Mouse (Mus musculus) cerebellum, postnatal 36 days (tissue): Measurements from ENCODE around the gene Col2a1.

Experiments used
- DNase-seq, 2 experiments: peaks; one replicate each; pipeline ENCODE4 v3.0.0; 2021 to 2022; ENCODE audit warnings: mixed read lengths in 2 of 2

The Col2a1 gene

DNA sequence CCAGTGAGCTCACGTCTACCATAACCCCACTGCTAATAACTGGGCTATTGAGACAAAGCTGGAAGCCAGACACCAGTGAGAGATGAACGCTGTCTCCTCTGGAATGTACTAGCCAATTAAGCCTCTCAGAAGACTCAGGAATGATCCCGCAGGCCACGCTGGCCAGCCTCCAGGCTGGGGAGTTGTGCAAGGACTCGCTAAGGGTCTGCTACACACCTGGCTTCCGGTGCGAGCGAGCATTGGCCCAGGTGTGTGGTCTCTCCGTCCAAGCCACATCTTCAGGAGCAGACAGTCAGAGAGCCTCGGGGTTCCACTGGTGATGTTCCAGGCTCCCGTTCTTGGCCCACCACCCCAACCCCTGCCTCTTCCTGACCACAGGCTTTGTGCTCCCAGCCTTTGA lies 48.1 kb downstream of the Col2a1 start:
- DNase-seq = no peak

DNA sequence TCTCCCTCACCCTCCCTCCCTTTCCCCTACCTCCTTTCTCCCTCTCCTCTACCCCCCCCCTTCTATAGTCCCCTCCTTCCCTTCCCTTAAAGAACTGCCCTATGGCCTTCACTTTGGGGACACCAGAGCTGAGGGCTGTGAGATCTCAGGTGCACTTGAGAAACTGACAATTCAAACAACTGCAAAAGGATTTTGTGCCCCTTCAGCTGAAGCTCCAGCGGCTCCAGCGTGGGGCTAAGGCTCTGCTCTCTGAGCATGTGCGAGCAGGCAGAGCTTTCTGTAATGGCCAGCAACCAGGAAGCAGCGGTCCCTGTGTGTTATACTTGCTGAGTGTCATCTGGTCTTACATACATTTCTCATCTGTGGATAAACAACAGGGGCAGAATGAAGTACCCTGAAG lies 48.8 kb downstream of the Col2a1 start:
- DNase-seq = no peak

- DNase-seq = no peak
Measured at GRCm38 (mm10) chr15:97955286-97955685, 49.2 kb downstream of the Col2a1 start.

DNA sequence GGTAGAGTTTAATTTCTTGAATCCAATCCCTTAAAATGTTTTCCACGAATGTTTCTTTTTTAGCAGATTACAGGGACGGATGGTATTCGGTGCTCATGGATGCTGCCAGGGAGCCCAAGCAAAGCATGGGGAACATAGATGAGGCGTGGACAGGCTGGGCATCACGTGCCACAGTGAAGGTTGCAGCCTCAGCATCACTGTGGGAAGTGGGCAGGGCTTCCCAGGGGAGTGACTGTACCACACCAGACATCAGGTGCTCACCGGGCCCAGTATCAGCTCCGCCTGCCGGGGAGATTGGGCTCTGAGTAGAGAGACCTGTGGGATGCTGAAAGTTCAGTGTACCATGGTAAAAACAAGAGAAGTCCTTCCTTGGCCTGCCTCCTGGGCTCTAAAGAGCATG lies 49.8 kb downstream of the Col2a1 start:
- no peak for DNase-seq

GRCm38 (mm10) chr15:97952889-97953189 lies 51.7 kb downstream of the Col2a1 start:
- DNase-seq = peak in 1 of 2 experiments; percentile 2

DNA sequence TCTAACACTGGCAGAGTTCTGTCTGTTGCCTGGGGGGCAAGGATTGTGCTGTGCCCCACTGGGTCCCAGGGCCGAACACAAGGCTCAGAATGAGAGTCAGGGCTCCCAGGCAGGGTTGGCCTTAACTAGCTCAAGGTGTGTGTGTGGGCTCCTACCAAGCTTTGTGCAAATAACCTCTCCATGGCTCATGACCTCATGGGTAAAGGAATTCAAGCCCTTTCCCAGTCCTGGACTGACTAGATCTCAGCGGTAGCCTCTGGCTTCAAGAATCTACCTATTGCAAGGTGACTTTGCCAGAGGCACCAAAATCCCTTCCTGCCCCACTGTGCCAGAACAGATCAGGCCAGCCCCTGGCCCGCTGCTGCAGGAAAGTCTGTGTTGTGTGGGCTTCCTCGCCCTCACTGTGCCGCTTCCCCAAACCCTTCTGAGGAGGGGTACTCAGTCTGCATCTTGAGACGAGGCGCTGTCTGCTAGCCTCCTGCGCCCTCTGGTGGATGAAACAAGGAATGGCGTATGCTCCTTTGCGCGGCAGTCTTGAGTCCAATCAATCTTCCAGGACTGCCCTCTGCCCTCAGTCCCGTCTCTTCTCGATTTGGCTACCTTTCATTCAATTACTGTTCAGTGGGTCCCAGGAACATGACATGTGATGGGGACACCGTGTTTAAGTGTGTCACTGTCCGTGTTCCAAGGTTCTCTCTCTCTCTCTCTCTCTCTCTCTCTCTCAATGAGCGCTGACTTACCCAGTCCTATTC lies 52.2 kb downstream of the Col2a1 start:
- peak; percentile 58 to 67 for DNase-seq

- DNase-seq = no peak
Measured at GRCm38 (mm10) chr15:97950240-97950639, 54.3 kb downstream of the Col2a1 start.

DNA sequence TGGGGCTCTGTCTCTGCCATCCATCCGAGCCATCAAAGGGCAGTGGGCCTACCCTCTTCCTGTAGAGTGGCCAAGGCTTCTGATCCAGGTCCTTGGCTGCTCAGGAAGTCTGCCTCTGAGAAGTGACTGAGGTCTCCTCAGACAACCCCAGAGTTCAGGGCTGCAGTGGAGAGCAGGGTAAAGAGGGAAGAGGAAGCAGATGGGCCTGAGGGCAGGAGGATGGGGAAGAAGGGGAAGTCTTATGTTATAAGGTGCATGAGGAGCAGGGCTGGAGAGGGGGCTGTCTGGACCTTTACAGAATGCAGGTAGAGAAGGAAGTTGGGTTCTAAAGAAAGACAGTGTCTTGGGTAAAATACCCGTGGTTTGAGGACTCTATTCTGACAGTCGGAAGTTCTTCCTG lies 54.8 kb downstream of the Col2a1 start:
- DNase-seq = no peak

DNA sequence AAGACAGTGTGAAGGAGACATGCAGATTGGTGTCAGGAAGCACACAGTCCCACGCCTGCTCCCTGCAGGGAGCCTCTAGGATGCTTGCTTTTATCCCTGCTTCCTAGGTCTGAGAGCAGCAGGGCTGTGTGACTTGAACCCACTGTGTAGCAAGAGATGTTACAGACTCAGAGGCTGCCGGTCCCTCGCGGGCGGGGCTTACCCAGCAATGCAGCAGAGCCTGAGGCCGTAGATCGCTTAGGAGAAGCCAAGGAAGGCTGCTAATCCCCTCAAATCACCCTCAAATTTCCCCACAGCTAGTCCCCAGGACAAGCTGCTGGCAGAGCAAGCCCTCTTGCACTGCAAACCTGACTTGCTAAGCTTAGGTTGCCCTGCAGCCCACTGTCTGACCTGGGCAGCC lies 55.8 kb downstream of the Col2a1 start:
- DNase-seq = no peak

- no peak for DNase-seq
Measured at GRCm38 (mm10) chr15:97945656-97946315, 58.7 kb downstream of the Col2a1 start.

DNA sequence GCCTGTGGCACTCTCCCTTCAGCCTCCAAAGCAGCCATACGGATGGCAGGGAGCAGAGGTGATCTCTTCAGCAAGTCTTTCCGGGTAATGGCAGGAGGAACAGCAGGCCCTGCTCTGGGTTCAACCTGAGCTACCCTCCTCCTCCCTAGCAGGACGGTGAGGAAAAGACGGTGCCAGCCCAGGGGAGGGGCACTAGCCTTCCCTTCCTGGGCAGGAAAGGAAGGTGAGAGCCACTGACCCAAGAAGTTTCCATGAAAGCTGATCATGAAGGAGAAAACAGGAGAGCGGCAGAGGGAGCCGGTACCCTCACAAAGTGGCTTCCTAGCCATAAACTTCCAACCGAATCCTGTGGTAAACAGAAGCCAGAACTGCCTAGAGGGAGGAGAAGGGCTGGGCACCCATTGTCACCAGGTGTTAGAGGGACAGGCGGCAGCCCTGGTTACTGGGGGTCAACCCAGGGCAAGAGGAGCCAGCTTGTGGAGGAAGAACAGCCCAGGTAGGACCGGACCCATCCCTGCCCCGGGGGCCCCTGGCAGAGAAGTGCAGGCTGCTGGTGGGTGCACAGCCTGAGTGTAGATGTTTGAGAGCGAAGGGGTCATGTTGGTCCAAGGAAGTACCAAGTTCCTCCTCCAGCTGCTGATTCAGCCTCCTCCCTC lies 59.4 kb downstream of the Col2a1 start:
- DNase-seq = no peak

DNA sequence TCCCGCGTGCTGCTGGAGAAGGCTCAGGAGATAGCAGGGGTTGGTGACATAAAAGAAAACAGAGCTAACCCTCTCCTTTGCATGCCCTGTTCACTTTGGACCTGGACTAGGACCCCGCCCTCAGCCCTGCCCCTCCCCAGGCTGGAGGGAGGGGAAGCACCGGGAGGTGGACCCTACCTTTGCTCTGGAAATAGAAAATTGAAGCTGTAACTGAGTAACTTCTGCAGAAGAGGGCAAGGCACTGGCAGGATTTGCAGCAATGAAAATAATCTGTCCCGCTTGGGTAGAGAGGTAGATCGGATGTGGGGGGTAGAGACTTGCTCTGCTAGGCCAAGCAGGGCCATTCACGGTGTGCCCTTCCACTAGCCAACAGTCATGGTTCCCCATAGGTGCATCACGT lies 61.1 kb downstream of the Col2a1 start:
- DNase-seq = no peak

- no peak for DNase-seq
Measured at GRCm38 (mm10) chr15:97942538-97942937, 62.0 kb downstream of the Col2a1 start.

- no peak for DNase-seq
Measured at GRCm38 (mm10) chr15:97941306-97941705, 63.2 kb downstream of the Col2a1 start.

DNA sequence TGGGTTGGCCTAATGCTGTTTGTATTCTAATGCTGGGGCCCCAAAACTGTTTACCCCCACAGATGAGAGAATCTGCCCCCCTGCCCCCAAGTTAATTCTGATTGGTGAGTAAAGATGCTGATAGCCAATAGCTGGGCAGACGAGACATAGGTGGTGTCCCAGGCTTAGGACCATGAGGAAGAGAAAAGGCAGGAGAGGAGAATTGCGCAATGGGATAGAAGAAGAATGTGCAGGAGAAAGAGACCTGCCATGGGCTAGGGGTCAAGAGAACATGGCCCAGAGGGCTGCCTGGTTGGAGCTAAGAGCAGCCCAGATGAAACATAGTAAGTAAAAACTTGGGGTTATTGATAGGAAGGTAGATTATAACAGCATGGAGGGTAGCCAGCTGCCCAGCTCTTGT lies 64.4 kb downstream of the Col2a1 start:
- DNase-seq = no peak

GRCm38 (mm10) chr15:97938580-97938979 lies 65.9 kb downstream of the Col2a1 start:
- no peak for DNase-seq

DNA sequence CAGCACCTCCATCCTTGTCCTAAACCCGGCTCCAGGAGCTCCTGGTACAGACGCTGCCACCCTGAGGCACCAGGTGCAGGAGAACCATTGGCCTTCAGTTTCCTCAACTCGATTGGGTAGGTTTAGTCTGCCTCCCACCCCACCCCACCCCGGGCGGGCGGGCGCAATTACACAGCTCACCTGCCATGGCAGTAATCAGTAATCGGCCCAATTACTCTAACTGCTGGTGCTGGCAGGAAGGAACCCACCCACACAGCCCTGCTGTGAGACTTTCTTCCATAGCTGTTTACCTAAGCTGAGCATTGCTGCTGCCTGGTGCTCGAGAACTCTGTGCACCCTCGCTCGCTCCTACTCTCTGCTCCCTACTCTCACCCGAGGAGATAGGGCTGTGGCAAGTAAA lies 72.1 kb downstream of the Col2a1 start:
- no peak for DNase-seq

- DNase-seq = no peak
Measured at GRCm38 (mm10) chr15:97929259-97929824, 75.2 kb downstream of the Col2a1 start.

- no peak for DNase-seq
Measured at GRCm38 (mm10) chr15:97927821-97928220, 76.7 kb downstream of the Col2a1 start.

GRCm38 (mm10) chr15:97927018-97927417 lies 77.5 kb downstream of the Col2a1 start:
- DNase-seq = no peak
